Mouse (Mus musculus): ENCODE measurements around the gene Art3.

Art3 gene

DNA sequence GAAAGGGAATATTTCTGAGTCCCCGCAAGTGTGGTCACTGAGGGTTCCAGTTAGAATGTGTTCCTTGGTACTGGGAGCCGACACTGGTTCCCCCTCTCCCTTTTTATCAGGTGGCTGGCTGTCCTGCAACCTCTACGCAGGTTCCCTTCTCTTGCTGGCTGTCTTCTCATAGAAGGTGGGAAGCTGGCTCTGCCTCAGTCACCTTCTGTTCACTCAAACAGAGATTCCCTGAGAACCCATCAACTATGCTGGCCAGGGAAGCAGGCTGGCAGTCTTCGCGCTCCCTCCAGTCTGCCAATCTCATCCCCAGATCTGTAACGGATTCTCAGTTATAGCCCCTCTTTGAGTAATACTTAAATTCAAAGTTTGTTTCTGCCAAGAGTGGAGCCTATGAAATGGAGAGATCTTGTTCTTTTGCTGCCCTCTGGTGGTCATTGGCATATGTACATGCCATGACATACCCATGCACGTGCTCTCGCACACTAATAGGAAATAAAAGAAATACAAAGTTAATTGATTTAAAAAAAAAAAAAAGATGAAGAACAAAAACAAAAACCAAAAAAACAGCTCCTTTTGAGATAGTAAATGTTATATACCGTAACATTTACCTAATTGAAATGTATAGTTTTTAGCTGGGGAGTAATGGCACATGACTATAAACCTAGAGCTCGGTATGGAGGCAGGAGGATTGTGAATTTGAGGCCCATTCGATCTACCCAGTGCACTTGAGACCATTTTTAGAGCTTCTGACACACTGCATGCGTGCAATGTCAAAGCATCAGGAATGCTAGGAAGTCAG lies 50.1 kb downstream of the Art3 start:
- peak; percentile 83 to 88 for DNase-seq

DNA sequence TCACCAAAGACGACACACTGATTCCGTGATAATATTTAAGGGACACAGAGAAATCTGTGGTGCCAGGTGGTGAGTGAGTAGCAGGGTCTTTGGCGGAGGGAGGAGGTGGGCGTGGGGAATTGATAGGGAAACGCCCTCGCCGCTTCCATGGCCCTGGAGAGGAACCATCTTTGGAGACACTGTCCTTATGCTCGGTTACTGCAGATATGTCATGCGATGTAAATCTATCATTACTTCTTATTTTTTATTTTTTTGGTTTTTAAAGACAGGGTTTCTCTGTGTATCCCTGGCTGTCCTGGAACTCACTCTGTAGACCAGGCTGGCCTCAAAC lies 50.7 kb downstream of the Art3 start:
- no peak for DNase-seq

DNA sequence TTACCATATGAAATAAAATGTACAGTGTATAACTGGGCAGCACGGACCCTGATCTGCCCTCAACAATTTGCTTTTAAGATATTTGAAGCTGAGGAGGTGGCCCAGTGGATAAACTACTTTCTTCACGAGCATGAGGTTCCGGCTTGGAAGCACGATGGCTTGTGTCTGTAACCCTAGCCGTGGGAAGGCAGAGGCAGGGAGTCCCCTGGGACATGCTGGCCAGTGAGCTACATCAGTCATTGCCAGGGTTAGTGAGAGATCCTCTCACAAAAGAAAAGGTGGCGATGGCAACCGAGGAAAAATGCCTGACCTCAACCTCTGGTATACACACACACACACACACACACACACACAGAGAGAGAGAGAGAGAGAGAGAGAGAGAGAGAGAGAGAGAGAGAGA lies 52.1 kb downstream of the Art3 start:
- DNase-seq, result no peak

DNA sequence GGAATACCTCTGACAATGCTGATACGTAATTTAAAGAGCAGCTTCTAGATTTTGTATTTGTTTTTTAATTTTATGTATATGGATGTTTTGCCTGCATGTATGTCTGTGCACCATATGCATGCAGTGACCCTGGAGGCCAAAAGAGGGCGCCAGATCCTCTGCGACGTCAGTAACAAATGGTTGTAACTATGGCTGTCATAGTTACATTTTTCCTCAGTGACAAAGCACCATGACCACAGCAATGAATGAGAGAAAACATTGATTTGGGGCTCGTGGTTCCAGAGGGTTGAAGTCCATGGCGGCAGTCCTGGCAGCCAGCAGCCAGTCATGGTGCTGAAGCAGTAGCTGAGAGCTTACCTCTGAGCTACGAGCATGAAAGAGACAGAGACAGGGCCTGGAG lies 53.2 kb downstream of the Art3 start:
- peak; percentile 56 to 59 for DNase-seq

DNA sequence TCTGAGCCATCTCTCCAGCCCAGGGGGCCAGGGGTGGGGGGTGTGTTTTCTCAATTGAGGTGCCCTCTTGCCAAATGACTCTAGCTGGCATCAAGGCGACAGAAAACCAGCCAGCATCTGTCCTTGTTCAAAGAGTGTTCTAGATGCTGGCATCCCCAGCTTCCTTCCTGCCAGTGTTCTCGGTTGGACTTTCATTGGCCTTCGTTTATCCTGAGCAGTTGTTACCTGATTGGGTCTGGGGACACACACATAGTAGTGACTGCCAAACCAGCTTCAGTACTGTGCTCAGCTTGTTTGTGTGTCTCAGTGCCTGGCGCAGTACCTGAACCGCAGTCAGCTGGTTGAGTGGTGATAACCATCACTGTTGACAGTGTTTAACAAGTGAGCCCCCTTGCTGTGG lies 54.5 kb downstream of the Art3 start:
- no peak for DNase-seq

DNA sequence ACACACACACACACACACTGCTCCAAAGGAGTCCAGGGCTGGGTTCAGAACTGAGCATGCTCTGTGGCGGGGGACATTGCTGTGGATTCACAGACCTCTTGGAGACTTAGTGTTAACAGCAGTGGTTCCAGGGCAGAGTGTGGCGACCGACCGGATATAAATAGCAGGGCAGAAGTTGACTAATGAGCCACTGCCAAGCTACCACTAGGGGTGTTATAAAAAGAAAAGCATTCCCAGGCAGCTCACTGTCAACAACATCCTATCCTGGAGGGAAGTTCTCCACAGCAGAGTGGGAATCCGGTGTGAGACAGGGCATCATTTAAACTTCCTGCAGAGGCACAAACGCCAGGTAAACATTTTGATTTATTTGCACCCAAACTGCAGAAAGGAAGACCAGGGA lies 55.0 kb downstream of the Art3 start:
- peak; percentile 31 to 62 for DNase-seq

DNA sequence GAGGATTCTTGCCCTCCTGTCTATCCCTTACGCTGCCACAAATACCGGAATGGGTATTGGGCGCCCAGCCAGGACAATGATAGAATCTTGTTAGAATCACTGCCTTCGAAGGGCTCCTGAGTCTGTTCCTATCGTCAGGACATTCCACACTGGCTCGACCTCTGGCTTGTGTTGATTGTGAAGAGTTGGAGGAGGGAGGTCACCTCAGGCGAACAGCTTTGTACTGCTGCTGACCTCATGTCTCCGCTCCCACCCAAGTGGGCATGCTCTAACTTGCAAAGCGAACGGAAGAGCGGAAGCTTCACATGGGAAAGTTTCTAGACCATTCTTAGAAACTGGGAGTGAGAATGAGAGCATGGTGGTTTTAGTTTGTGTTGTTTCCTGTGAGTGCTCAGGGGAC lies 55.8 kb downstream of the Art3 start:
- DNase-seq, result peak; percentile 53 to 69

DNA sequence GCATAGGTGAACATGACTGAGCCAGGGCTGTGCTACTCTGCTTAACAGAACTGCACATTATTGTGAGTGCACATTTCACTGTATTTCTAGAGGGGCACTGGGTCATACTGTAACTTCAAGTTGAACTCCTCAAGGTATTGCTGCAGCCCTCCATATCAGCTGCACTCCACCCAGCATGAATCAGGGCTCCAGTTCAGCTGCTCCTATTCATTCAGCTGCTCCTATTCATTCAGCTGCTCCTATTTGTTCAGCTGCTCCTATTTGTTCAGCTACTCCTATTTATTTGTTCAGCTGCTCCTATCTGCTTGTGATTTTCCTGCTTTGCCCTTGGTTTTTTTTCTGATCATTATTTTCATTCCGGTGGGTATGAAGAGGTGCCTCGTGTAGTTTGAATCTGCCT lies 58.4 kb downstream of the Art3 start:
- DNase-seq, result no peak

DNA sequence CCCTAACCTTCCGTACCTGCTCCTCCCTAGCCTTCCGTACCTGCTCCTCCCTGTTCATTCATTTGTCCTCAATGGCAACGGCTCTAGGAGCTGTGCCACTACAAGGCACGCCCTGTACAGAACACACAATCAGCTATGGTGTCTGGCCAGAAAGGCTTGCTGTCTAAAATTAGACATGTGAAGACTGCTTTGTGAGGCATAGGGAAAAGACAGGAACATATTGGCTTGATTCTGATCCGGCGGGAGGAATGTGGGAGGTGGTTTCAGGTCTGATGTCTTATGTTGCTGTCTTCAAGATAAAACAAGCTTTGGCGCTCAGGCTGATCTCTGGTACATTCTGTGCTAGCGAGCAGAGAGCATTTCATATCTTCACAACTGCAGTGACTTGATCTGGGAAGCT lies 59.0 kb downstream of the Art3 start:
- no peak for DNase-seq

DNA sequence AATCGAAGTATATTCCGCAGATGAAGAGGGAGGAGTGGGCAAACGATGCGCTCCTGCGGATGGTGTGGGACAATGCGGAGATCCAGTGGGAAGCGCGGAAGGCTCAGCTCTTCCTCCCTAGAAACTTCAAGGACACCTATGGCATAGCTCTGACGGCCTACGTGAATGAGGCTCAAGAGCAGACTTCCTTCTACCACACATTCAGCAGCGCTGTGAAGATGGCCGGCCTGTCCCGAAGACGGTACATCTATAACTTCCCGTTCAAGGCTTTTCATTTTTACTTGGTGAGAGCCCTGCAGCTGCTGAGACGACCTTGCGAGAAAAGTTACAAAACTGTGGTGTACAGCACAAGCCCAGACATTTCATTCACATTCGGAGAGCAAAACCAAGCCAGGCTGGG lies 60.9 kb downstream of the Art3 start:
- no peak for DNase-seq

DNA sequence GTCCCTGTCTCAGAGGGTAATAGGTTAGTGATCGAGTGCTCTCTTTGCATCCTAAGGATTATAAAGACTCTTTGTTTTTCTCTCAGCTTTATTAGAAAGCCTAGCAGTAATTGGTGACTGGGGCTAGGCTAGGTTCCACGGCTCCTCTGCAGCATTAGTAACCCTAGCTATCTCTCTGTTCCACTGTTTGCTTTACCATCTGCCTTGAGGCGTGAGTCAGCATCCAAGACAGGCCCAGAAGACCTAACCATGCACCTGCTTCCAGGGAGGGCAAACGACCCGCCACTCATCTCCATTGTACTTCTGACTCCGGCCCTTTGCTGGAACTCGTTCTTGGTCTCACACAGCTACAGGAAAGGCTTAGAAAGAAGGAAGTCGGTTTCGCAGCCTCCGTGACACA lies 62.2 kb downstream of the Art3 start:
- no peak for DNase-seq

DNA sequence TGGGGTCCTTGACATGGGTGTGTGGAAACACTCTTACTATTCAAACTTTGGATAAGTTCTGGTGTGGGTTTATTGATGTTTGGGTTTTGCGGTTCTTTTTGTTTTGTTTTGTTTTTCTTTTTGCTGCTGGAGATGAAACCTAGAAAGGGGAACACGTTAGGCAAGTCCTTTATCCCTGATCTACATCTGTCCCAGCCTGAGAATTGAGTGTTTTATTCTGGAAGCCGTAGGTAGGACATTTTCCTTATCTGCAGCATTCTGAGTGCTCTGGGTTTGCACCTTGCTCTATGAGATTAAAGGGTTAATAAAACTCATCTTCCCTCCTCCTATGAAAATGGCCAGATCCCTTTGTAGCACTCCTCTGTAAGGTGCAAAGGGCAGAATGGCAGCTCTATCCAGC lies 64.1 kb downstream of the Art3 start:
- DNase-seq, result no peak

DNA sequence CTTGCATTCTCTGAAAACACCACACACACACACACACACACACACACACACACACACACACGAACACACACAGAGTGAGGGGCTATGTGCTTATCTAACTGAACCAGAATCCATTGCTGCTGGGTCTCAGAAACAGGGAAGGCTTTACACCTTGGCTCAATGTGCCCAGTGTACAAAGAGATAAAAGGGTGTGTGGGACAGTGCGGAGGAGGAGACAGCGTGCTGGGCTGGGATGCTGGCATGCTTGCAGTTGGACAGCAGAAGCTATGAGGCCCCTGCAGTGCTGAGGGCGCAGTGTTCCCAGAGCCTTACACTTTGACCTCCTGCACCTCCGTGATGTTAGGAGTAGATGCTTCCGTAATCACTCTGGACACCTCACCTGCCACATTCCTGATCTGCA lies 64.8 kb downstream of the Art3 start:
- no peak for DNase-seq

DNA sequence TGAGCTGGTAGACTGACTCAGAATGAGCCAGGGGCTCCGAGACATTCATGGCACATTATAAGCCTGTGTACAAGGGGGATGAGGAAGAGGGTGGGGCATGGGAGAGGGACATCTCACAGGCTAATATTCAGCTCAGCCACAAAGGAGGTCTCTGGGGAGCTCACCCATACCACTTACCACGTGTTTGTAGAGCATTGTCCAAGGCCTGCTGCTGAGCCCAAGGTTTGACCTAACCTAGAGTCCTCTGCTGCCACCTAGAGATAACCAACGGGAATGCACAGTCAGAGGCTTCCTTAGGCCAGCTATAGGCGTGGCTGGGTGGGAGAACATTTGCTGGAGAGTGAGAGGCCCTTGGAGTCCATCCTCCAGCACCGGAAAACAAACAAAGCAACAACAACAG lies 66.5 kb downstream of the Art3 start:
- DNase-seq, result peak; percentile 90 to 92

DNA sequence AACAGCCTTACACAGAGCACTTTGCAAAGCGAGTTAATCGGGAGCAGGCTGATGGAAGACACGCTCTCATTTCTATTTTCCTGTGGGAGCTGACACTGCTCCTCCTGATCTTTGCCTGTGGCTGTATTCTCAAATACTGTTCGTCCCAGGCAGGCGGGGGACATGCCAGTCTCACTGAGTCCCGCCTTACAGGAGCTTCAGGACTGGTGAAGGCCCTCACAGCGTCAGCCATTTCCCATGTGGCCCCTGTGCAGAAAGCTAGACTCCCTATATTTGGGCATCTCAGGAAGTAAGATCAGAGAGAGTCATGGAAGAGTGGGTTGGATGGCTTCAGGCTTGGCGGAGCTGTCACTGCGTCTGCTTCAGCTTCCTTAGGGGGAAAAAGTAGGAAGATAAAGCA lies 71.2 kb downstream of the Art3 start:
- no peak for DNase-seq

DNA sequence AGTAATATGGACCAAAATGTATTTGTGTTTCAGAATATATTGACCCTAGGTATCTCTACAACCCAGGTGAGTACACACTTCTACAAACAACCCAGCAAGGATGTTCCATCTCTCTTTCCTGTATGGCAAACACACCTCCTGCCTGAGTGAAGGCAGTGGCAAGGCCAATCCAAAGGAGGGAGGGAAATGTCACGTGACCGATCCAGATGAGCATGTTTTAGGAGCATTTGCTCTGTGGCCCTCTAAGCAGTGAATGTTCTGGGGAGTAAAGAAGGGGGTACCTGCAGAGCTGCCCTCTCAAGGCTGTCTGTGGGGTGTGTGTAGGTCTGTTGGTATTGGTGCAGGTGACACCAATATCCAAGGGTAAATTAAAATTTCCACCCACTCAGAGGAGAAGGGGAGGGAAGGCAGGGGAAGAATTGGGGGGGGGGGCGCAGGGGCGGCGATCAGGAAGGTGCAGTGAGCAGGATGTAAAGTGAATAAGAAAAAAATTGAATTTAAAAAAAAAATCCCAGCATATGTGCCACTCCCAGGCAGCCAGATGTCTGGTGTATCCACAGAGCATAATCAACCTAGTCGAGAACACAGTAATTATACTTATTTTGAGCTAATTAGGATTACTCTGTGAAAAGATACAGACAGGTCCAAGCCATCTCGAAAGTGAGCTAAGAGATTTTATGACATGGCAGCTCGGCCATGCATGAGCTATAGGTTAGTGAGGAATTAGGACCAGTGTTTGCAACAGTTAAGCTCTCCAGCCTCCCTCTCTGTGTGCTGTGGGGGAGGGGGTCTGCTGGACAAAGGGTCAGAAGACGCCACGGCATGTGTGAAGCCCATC lies 72.2 kb downstream of the Art3 start:
- DNase-seq, result no peak

DNA sequence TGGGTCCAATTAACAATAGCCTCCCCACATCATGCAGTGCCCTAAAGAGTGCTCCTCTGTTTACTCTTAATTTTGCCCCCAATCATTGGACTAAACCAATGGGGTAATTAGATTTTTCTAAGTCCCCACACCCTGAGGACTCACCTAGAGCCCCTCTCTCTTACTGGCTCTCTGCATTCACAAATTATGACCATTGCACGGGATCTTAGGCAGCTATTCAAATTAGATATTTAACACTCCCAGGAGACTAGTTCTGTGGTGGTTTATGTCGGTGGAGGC lies 72.7 kb downstream of the Art3 start:
- DNase-seq, result no peak

DNA sequence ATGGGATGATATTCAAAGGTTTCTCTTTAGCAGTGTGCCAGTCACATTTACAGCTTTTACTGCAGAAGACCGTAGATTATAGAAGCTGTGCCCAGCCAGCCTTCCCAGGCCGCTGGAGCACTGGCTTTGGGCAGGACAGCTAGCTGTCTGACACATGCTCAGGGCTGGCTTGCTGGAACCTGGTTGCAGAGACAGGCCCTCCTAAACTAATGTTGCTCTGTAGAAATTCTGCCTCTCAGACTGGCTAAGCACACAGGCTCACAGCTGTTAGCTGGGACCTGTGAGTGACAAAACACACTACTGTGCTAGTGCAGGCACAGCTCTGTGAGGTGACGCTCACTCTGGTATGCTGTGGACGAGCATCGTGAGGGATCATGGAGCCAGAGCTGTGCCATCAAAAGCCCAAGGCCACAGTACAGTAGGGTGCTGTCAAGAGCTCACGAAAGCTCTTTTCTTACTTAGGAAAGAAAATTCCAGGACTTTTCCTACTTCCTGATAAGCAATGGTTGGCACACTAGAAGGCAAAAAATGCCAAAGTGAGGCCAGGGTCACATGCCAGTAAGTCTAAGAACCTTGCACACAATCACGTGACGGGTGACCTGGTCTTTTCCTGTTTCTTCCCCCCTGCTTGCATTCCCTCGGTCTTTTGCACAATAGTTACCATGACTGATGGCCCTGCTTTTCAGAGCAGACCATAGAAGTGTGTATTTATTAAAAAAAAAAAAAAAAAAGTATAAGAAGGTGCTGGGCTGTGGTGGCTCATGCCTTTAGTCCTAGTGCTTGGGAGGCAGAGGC lies 77.9 kb downstream of the Art3 start:
- DNase-seq, result no peak

DNA sequence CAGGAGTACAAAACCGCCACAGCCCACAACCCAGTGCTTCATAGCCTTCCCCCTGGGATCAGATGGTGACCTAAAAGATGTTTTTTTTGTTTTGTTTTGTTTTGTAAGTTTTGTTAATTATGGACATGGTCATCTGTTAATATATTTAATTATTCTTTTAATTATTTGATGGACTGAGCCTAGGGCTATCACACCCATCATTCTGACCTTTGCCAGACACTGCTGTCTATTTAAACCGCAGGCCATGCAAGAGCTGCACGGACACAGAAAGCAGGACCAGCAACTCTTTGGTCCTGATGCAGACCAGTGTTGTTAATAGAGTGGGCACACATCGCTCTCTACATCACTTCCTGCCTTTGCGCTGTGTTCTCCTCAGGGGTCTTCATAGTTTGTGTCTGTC lies 78.9 kb downstream of the Art3 start:
- DNase-seq, result no peak

DNA sequence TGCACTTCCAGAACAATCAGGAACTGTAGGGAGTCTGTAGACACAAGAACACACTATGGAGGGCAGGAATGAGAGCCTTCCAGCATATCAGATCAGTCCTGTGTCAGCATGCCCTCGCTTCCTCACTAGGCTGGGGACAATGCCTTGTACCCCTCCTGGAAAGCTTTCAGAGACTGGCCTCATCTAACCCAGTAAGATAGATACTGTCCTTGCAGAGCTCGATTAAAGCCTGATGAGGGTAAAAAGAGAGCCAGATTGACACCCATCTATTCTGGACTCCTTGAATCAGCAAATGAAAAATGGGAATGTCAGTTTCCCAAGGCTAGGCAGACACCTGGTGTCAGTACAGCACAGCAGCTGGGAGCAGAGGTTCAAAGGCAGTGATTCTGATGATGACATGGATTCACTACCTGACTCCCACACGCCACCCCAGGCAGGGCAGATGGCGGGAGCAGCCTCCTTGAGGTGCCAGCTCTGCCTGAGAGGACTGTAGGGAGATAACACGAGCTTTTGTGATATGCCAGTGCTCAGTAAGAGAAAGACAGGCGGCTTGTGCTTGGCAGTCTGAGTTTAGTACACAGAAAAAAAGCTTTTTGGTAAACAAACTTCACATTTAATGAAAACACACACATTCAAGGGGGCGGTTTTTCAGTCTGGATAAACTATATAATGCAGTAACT lies 80.0 kb downstream of the Art3 start:
- DNase-seq, result no peak

DNA sequence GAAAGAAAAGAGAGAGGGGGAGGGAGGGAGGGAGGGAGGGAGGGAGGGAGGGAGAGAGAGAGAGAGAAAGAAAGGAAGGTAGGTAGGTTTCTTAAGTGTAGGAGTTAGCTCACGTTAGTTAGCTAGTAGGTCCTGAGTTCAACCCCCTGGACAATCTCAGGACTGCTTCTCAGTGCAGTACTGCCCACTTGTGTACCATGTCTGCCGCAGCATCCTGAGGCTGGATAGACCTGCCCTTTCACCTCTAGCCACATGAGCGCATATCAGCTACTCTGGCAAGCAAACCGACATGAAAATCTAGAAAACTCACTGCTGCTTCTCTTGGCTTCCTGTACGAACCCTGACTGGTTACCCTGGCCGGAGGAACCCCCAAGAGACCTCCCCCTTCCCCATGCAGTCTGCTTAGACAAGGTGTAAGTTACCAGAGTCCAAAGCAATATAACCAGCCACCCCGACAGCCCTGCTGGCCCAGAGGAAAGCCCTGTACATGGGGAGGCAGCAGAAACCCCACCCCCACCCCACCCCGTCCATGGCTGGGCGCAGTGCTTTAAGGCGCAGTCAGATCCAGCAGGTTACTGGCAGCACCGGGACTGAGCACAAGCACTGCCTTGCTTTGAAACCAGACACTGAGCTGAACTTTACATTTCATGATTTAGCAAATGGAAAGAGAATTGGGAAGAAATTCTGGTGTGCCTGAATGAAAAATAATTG lies 81.8 kb downstream of the Art3 start:
- no peak for DNase-seq

DNA sequence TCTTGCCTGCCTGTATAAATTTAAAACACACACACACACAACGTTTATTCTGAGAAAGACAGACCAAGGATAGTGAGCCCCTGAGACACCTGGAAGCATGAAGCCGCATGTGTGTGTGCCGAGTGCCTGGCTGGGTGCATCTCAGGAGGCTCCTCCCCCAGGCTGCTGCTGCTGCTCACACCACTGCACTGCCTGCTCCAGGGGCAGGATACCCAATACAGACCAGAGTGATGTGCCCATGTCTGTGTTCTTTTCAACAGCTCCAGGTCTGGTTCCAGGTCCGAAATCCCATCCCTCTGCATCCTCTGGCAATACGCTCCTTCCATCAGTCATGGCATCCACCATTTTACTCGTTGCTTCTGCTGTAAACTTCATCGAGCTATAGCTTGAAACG lies 82.4 kb downstream of the Art3 start:
- no peak for DNase-seq

DNA sequence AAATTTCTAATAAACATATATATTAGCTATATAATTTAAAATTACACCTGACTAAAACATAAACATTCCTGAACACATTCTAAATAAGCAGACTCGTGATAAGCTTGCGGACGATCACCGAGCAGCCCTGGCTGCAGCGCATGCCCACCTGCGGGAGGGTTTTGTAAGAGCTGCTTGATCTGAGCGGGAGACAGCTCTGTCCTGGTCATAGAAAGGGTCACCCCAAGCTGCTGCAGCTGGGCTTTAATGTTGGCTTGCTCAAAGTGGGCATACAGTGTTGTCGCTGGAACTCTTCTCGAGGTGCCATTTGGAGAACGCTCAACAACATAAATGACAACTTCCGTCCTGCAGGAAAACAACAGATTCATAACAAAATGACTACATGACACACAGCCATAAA lies 92.5 kb downstream of the Art3 start:
- no peak for DNase-seq

Data from kidney, postnatal 4 days (tissue).